Mouse (Mus musculus): ENCODE measurements around the gene Sap18b. TPM values are rescaled to one million over a fixed set of nuclear protein-coding genes. Genes with fewer than 3 reads are reported as not detected.
"Not testable (repeated sequence)": the region's sequence is repeated elsewhere in the genome, so short reads cannot be mapped to it uniquely, and the experiment has no call there.

Sap18b gene
- total RNA-seq, 1 experiment from 2014 or later = 290 TPM

DNA sequence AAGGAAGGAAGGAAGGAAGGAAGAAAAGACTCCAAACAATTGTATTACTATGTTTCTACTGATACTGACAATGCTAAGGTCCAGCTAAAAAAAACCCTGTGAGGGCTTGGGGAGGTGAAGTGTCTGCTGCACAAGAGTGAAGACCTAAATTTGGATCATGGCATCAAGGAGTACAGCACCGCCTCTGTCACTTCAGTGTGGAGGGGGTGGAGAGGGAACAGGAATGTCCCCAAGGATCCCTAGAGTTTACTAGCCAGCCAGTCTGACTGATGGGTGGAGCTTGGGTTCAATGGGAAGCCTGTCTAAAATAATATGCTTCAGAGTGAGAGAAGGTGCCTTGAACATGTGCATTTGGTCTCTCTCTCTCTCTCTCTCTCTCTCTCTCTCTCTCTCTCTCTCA is 6.9 kb upstream of the Sap18b start:
- ATAC-seq (replicated peaks; ENCODE audit: low read depth, poor library complexity, severe bottlenecking) = no peak

DNA sequence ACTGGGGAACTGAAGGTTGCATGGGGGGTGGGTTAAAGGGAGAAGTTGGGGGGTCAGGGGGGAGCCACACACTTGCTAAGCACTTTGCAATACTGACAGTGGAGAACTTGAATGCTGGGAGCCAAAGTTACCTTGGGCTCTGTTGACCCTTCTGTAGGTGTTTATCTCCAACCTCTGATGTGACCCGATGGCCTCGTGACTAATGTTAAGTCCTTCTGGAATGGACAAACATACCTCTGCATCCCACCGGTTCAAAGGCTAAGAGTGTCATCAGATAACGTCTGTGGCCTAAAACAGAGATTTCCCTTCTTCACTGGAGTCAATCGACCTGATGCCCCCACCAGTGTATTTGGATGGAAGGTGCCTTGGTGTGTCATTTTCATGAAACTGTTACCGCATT is 3.9 kb upstream of the Sap18b start:
- ATAC-seq (replicated peaks; ENCODE audit: low read depth, poor library complexity, severe bottlenecking) = no peak

DNA sequence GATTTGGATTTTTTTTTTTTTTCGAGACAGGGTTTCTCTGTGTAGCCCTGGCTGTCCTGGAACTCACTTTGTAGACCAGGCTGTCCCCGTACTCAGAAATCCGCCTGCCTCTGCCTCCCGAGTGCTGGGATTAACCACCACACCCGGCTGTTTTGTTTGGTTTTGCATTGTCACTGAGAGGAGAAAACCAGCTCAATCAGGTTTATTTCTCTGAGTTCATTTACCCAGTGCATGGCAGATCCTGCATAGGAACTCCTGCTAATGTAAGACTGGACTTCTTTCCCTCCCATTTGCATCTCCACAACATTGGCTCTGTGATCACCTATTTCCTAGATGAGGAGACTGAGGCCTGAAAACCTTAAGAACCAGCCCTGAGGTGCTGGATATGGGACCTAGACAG is 3.0 kb upstream of the Sap18b start:
- no peak for ATAC-seq (replicated peaks; ENCODE audit: low read depth, poor library complexity, severe bottlenecking)

DNA sequence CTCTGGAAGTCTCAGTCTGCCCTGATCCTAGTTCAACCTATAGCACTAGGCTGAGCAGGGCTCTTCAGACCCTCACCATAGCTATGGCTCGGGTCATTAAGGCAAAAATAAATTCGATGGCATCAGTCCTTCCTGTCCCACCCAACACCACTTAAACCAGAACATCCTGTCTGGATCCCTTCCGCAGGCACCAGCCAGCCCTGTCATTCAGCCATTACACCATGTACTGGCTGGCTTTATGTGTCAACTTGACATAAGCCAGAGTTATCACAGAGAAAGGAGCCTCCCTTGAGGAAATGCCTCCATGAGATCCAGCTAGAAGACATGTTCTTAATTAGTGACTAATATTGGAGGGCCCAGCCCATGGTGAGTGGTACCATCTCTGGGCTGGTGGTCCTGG is 2.4 kb upstream of the Sap18b start:
- no peak for ATAC-seq (replicated peaks; ENCODE audit: low read depth, poor library complexity, severe bottlenecking)

DNA sequence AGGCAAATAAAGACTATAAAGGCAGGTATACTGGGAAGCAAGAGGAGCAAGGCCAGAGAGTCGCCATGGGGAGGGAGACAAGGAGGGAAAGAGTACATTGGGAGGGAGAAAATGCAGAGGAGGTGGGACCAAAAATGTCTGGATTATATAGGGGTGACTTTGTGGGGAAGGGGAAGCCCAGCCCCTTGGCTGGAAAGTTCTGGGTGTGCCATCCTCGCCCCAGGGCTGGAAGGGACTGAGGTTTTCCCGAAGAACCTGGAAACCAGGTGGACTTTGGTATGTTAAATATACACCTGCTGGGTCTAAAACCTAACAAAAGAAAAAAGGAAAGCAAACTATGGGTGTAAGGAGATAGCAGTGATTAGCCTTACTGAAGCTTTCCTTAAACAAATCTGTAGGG is 5.0 kb downstream of the Sap18b start:
- no peak for ATAC-seq (replicated peaks; ENCODE audit: low read depth, poor library complexity, severe bottlenecking)

DNA sequence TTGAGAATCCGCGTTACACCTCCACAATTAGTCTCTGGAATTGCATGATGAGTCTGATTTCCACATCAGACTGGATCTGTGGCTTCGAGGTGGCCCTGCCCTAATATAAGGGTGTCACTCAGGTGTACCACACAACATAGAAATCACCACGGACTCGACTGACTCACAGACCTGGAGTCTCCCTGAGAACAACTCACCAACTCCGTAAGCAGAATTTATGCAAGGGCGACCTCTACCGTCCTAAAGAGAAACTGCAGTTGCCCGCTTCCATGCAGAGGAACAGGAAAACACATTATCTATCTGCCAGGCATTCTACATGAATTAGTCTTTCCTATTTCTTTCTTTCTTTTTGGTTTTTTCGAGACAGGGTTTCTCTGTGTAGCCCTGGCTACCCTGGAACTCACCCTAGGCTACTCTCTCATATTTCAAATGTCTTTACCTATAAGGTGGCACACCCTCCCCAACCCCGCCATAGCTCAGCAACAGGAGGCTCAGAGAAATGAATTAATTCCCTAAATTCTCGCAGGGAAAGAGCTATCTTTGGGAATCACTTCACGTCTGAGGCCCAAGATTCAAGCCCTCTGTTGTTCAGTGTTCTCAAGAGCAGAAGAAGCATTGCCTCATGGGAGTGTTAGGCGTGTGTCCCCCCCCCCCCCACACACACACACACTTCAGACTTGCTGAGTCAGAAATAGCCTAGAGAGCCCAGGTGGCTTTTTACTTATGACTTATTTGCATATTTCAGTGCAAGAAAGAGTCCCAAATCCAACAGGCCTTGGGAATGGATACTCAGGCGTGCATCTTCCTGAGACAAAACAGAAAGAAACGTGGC is 7.7 kb downstream of the Sap18b start:
- ATAC-seq (replicated peaks; ENCODE audit: low read depth, poor library complexity, severe bottlenecking) = peak; percentile 93

DNA sequence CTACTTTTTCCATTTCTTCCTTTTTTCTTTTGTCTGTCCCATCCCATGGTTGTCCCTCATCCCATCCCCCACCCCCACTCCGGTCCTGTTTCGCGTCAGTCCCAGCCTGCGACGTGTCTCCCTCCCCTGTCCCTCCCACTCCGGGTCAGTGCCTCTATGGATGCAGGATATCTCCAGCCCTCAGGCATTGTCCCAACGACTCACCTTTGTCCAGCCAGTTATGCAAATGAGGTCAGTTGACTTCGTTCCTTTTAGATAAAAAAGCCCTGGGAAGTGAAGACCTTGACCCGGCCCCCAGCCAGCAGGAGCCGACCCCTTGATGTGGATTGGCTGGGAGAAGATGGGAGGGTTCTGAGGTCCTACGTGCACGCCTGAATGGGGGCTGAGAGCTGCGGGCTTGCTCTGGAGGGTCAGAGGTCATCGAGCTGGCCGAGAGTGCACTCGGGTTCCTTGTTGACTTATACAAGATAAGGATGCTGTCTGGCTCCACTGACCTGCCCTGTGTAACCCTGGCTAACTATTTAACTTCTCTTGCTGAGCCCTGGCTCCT is 8.4 kb downstream of the Sap18b start:
- peak; percentile 50 for ATAC-seq (replicated peaks; ENCODE audit: low read depth, poor library complexity, severe bottlenecking)

DNA sequence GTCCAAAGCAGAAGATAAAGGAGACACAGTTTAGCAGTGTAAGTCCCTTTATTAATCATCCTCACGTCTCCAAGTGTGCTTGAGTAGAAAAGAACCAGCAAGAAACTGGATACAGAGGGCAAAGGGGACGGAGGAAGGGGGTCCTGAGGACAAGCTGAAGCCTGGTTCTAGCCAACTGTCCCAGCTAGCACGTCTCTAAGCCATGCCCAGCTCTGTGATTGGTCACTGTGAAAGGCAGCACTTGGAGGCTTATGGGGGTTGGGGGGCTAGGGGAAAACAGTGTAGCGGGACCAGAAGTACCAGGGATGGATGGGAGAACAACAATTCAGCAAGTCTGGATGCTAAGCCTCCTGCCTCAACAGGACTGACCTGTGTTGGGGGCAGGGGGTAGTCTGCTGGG is 10.7 kb downstream of the Sap18b start:
- no peak for ATAC-seq (replicated peaks; ENCODE audit: low read depth, poor library complexity, severe bottlenecking)

DNA sequence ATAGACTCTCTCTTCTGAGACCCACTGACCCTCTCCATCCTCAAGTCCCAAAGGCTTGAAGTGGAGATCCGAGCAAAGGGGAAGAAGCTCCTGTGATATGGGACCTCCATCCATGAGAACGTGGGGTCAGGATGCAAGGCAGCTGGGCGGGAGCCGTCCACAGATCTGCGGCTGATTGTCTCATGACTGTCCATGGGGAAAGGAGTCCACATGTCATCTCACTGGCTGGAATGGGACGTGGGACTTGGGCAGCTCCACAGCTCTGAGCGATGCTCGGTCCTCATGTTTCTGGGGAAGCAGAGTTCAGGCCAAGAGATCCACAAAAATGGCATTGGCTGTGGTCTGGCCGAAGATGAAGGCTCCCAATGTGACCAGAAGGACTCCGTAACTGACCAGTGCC is 12.1 kb downstream of the Sap18b start:
- no peak for ATAC-seq (replicated peaks; ENCODE audit: low read depth, poor library complexity, severe bottlenecking)

DNA sequence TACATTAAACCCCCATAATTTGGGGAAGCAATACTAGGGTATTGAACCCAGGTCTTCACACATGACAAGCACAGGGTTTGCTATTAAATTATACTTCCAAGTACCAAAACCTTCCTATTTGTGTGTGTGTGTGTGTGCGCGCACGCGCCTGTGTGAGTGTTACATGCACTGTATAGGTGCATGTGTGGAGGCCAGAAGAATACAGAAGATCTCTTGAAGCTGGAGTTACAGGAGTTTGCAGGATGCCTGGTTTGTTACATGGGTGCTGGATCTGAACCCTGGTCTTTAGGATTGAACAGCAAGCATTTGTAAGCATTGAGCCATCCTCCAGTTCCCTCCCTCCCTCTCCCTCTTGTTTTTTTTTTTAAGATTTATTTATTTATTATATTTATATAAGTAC is 14.1 kb downstream of the Sap18b start:
- no peak for ATAC-seq (replicated peaks; ENCODE audit: low read depth, poor library complexity, severe bottlenecking)

DNA sequence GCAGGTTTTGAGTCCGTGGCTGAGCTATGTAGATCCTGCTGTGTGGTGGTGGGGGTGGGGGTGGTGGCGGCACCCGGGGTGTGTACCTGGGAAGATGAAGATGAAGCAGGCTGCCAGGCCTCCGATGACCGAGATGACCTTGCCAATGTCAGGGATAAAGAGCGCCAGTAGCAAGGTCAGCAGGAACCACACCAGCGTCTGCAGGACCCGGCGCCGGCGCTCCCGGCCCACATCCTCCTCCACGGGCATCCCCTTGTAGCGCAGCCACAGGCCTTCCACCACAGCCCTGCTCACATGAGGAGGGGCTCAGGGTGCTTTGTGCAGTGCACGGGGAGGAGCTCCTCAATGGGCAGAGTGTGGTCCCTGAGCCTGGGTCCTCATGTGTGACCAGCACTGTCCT is 16.3 kb downstream of the Sap18b start:
- no peak for ATAC-seq (replicated peaks; ENCODE audit: low read depth, poor library complexity, severe bottlenecking)

DNA sequence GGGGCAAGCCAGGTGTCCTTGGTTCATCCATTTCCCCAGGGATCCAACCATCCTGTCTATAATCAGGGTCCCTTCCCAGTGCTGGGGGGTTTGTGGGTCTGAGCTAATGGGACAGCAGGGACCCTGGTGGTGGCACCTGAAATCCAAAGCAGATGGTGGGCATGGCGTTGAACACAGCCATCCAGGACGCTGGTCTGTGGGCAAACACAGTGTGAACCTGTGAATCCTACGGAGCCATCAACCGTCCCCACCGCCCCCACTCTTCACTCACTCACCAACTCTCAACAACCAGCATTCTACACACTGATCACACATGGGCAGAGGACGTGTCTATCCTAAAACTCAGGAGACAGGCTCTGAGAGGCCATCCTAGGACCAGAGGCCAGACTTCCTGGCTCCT is 18.8 kb downstream of the Sap18b start:
- ATAC-seq (replicated peaks; ENCODE audit: low read depth, poor library complexity, severe bottlenecking) = no peak

DNA sequence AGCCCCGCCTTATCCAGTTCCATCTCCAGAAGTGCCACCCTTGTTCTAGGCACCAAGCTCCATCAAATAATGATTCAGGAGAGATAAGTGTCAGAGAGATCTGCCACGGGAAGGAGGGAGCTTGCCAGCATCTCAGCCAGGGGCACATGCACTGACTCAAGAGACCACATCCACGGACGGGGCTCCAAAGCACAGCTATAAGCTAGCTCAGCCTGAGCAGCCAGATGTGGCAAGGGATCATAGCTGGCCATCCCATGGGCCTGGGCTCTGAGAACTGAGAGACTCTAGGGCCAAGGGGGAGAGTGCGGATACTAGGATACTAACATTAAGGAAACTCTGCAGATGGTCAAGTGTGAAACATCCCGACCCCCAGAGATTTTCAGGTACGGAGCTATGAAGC is 19.9 kb downstream of the Sap18b start:
- ATAC-seq (replicated peaks; ENCODE audit: low read depth, poor library complexity, severe bottlenecking) = no peak

DNA sequence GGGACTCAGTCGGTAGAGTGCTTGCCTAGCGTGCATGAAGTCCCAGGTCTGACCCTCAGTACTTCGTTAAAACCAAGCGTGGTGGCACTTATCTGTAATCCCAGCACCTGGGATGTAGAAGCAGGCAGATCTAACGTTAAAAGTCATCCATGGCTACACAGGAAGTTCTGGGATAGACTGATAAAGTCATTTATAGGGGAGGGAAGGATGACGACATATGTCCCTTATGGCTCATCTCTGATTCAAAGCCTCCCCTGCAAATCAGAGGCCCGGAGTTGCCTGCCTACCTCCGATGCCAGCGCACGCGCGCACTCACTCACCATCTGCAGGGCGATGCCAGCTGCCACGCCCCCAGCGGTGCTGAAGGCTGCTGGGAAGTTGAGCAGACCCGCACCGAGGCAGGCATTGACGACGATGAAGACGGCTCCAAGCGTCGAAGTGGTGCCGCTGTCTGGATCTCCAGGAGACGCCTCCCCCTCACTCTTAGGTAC is 23.0 kb downstream of the Sap18b start:
- peak; percentile 27; the same call in 1 of the 2 replicates for ATAC-seq (replicated peaks; ENCODE audit: low read depth, poor library complexity, severe bottlenecking)

DNA sequence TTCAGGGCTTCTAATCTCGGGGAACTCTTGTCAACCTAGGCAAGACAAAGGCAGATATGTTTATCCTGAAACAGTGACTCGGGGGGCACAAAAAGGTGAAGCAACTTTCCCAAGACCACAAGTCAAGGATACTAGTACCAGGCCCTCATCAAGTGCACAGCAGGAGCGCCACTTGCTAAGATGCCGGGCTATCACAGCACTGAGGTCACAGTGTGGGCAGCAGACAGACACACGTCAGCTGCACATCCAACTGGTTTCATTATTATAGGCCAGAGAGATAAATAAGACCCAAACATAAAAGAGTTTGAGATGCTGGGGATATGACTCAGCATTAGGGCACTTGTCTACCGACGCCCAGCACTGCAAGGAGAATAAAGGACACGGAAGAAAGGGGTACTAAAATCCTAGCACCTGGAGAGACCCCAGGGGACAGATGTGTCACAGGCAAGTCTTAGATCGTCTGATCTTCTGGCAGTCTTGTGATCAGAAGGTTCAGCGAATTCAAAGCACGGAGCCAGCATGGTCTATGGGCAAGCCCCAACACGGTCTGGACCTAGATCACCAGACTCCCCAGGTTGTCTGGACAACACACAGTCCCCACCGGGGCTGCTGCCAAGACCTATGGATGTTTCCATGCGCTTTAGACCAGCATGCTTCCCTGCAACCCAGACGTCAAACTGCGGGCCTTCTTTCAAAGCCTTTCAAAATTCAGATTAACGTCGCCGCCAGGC is 23.8 kb downstream of the Sap18b start:
- no peak for ATAC-seq (replicated peaks; ENCODE audit: low read depth, poor library complexity, severe bottlenecking)

DNA sequence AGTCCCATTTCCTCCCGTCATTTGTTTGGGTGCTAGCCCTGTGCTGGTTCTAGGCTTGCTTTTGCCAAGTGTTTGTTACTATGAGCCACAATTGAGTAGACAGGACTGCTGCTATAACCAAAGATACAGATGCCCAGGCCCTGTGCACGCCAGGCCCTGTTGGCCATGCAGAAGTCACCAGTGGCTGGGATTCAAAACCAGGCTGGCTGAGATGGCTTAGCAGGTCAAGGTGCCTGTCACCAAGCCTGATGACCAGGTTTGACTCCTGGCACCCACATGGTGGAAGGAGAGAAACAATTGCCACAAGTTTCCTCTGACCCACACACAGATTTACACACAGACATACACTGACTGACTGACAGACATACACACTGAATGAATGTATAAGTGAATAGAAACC is 25.2 kb downstream of the Sap18b start:
- ATAC-seq (replicated peaks; ENCODE audit: low read depth, poor library complexity, severe bottlenecking) = no peak

DNA sequence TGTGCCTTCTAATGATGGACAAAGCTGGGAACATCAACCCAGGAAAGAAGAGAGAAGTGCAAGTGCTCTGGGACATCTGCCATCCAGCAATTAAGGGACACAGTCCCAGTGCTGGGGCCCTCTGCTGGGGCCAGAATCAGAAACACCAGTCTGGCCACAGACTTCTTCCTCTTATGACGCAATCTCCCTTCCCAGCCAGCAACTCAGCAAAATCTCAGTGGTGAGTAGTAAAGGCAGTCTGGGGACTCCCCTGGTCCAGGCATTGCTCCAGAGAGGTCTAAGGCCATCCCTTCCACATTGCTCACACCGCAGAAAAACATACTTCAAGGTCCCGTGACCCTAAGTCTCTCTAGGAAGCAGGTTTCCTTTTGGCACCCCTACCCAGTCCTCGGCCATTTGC is 27.1 kb downstream of the Sap18b start:
- peak; percentile 87 for ATAC-seq (replicated peaks; ENCODE audit: low read depth, poor library complexity, severe bottlenecking)

DNA sequence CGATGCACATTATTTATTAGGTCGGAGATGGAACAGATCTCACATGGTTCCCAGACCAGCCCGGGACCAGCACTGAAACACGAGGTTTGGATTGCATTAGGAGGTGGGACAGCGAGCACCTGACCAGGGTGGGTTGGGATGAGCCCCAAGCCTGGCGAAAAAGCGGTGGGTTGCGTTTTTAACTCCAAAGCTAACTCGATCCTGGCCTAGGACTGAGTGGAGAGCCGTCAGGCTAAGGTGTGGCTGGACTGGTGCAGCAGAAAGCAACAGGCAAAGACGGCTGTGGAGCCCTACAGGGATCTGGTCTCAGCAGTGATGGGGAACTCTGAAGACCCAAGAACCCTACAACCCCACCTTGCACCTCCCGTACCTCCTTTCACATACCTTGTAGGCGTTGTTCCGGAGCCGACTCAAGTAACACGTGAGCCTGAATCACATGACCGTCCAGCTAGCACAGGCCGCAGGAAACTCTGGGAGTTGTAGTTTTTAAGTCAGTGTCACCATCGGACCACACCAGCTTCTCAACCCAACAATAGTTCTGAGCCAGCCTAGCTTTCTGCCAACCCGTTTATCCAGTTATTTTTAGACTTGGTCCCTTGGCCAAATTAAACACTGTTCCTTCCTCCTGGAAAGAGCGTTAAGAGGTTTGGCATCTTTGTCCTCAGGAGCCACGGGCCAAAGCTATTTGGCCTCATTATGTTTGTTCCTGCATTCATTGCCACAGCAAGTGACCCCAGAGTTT is 28.1 kb downstream of the Sap18b start, which contains the start of gene Slc38a7:
TSS of gene Slc38a7 (minus strand) at position 438 of the 742 bp plus-strand sequence.
- ATAC-seq (replicated peaks; ENCODE audit: low read depth, poor library complexity, severe bottlenecking) = peak; percentile 90

DNA sequence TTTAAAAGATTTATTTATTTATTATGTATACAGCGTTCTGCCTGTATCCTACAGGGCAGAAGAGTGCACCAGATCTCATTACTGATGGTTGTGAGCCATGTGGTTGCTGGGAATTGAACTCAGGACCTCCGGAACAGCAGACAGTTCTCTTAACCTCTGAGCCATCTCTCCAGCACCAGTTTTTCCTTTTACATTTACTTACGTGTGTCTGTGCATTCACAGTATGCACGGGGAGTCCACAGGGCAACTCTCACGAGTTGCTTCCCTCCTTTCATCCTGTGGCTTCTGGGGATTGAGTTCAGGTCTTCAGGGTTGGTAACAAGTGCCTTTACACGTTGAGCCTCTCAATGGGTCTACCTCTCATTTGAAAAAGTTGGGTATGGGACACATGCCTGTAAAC is 29.0 kb downstream of the Sap18b start:
- ATAC-seq (replicated peaks; ENCODE audit: low read depth, poor library complexity, severe bottlenecking) = no peak

DNA sequence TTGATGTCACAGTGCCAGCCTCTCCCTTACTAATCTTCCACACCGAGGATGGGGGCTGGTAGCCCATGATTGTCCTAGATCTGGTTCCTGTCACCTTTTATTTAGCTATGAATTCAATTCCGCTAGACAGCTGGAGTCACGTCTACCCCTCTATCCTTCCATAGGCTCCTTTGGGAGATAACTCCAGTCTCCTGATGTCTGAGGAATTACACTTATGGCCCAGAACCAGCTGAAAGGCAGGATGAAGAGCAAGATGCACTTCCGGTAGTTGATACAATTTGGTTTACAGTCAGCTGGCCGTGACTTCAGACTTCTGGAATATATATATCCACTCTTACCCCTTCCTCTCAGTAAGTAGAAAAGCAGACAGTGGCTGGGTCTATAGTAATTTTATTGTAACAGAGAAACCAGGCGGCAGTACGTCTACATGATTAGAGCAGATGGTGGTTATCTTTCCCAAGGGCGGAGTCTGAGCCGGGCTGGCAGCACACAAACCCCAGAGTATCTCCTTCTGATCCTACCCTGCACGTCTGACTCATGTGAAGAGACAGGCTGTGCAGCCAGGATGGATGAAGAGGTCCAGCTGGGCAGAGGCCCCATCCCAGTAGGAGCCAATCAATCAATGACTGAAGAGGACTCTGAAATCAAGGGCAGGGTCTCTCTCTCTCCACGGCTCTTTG is 38.8 kb downstream of the Sap18b start:
- ATAC-seq (replicated peaks; ENCODE audit: low read depth, poor library complexity, severe bottlenecking) = not testable (repeated sequence)
